Mouse (Mus musculus) liver, embryonic 14.5 days (tissue): ENCODE results near the gene Cyp27a1. TPM values are rescaled to one million over a fixed set of nuclear protein-coding genes. Genes with fewer than 3 reads are reported as not detected.

Source experiments
- ATAC-seq: fragments of 200-750 bp; cut with Nextera tagmentation; 2 replicates; pipeline ENCODE4 v1.8.0; 2017; ENCODE audit warnings: moderate number of reproducible peaks, mild to moderate bottlenecking, moderate library complexity; ENCODE audit not compliant: insufficient read depth
- DNase-seq, 3 experiments: peaks; one replicate each; pipeline ENCODE4 v3.0.0-alpha.2; 2012 to 2013; ENCODE audit warnings: low read depth in 3 of 3, low spot score in 3 of 3
- H3K27ac ChIP-seq: fragments of 300-500 bp; sonication (generic); 2 replicates; pipeline ENCODE4 v1.5.1; 2014; ENCODE audit warnings: moderate library complexity, mild to moderate bottlenecking, control low read depth, inconsistent platforms
- H3K27me3 ChIP-seq: fragments of 300-500 bp; sonication (generic); 2 replicates; pipeline ENCODE4 v1.6.1; 2014; ENCODE audit warnings: mild to moderate bottlenecking, low read length, moderate library complexity; ENCODE audit not compliant: control insufficient read depth, insufficient read depth
- H3K36me3 ChIP-seq: fragments of 300-500 bp; sonication (generic); replicated peaks from 2 replicates; pipeline ENCODE4 v1.6.1; 2014; ENCODE audit warnings: low read depth; ENCODE audit not compliant: control insufficient read depth, insufficient read depth
- H3K4me1 ChIP-seq, 2 experiments: fragments of 200-500 bp in 1 of 2; fragments of 300-500 bp in 1 of 2; sonication (generic) in 1 of 2; replicated peaks; 2 replicates each; pipeline ENCODE4 v1.6.1; 2012 to 2014; ENCODE audit warnings: antibody characterized with exemption in 1 of 2, inconsistent platforms in 1 of 2, low read length in 1 of 2; ENCODE audit not compliant: control insufficient read depth in 2 of 2, insufficient read depth in 2 of 2
- H3K4me2 ChIP-seq: fragments of 300-500 bp; sonication (generic); 2 replicates; pipeline ENCODE4 v1.6.1; 2014; ENCODE audit warnings: low read depth, mild to moderate bottlenecking, control low read depth, moderate library complexity
- H3K4me3 ChIP-seq, 2 experiments: fragments of 200-500 bp in 1 of 2; fragments of 300-500 bp in 1 of 2; sonication (generic) in 1 of 2; 2 replicates each; pipeline ENCODE4 v1.5.1; 2012 to 2014; ENCODE audit warnings: low read depth in 2 of 2, low read length in 2 of 2, mild to moderate bottlenecking in 2 of 2, control low read depth in 1 of 2, inconsistent platforms in 1 of 2, moderate library complexity in 1 of 2; ENCODE audit not compliant: insufficient read depth in 1 of 2
- H3K9ac ChIP-seq: fragments of 300-500 bp; sonication (generic); replicated peaks from 2 replicates; pipeline ENCODE4 v1.6.1; 2014; ENCODE audit warnings: mild to moderate bottlenecking, control low read depth, moderate library complexity
- H3K9me3 ChIP-seq: fragments of 300-500 bp; sonication (generic); 2 replicates; pipeline ENCODE4 v1.6.1; 2016; ENCODE audit warnings: low read length, mixed read lengths; ENCODE audit not compliant: control insufficient read depth
- CTCF ChIP-seq: IDR thresholded peaks from 2 replicates; pipeline ENCODE4 v1.5.1; 2016; ENCODE audit warnings: antibody characterized with exemption, low read depth, control low read depth
- EP300 ChIP-seq: IDR thresholded peaks from 2 replicates; pipeline ENCODE4 v1.6.1; 2016; ENCODE audit warnings: antibody characterized with exemption, low read depth
- WGBS: fragments of 180-500 bp; shearing (Covaris S2); extraction: QIAGEN DNeasy Blood & Tissue Kit; methylation state at CpG from one replicate; pipeline ENCODE4 v1.1.7; 2014; ENCODE audit not compliant: insufficient replicate concordance; 5-methylcytosine and 5-hydroxymethylcytosine counted together
- polyA plus RNA-seq, 2 experiments: library from polyadenylated mRNA; depleted of rRNA in 1 of 2; stranded (reverse) in 1 of 2; unstranded in 1 of 2; fragments of >200 nt; fragmentation: Nextera tagmentation in 1 of 2; extraction: Ambion mirVana in 1 of 2; gene quantifications; 2 replicates each; pipeline versions ENCODE4 v1.2.1 to v1.2.3; 2012 to 2014

Cyp27a1 gene
- polyA plus RNA-seq, 2 experiments: 3.3 to 5.0 TPM

DNA sequence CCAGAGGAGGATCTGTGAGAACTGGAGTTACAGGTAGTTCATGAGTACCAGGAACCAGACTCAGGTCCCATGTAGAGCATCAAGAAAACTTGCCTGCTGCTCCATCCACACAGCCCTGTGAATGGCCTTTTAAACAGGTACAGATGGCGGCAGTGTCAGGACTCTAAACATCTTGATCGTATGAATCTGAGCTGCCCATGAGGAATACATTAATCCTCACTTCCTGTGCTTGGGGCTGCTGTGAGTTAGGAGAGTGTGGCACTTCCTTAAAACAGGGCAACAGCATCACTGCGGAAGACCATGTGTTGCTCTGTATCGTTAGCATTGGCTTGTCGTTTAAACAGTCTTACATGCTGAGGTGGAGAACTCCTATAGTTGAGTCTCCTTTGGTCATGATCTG, 2.1 kb downstream of the Cyp27a1 start:
- peaks cover 13% of the 10 kb centered on the region for H3K27me3 ChIP-seq
- H3K36me3 ChIP-seq: no peaks in the 10 kb centered on the region
- H3K9ac ChIP-seq: no peak overlapping the region
- WGBS: 33% methylated on average over 5 of the region's 5 CpGs
- H3K4me2 ChIP-seq: no peak overlapping the region
- H3K9me3 ChIP-seq: no peaks in the 10 kb centered on the region
- ATAC-seq: no peak
- H3K4me1 ChIP-seq: peaks cover 0 to 5% of the 10 kb centered on the region in 2 experiments; a peak in 1 of 4 replicates
- no peak overlapping the region for H3K4me3 ChIP-seq
- DNase-seq: no peak
- no peak overlapping the region for H3K27ac ChIP-seq
- TF ChIP-seq CTCF (no peak), EP300 (no peak)

DNA sequence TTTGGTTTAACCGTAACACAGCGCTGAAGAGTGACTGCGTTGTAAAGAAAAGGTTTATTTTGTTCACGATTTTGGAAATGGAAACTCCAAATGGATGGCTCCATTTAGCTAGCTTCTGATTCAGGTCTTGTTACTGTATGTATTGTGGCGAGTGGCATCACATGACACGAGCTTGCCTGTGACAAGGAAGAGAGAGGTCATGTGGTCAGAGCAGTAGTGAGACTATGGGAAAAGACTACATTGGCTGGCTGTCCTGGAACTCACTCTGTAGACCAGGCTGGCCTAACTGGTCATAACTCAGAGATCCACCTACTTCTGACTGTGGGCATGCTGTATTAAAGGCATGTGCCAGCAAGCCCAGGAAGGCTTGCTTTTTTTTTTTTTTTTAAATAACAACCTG, 2.5 kb downstream of the Cyp27a1 start:
- H3K27me3 ChIP-seq: peaks cover 13% of the 10 kb centered on the region
- no peaks in the 10 kb centered on the region for H3K36me3 ChIP-seq
- H3K4me2 ChIP-seq: no peak overlapping the region
- H3K4me3 ChIP-seq: no peak overlapping the region
- DNase-seq (no peak), ATAC-seq (no peak)
- no peak overlapping the region for H3K27ac ChIP-seq
- no peaks in the 10 kb centered on the region for H3K9me3 ChIP-seq
- no peak for TF ChIP-seq CTCF
- TF ChIP-seq EP300: no peak
- H3K9ac ChIP-seq: no peak overlapping the region
- peaks cover 0 to 6% of the 10 kb centered on the region in 2 experiments; a peak in 2 of 4 replicates for H3K4me1 ChIP-seq
- whole genome bisulfite sequencing: 75% methylated on average over 6 of the region's 6 CpGs

DNA sequence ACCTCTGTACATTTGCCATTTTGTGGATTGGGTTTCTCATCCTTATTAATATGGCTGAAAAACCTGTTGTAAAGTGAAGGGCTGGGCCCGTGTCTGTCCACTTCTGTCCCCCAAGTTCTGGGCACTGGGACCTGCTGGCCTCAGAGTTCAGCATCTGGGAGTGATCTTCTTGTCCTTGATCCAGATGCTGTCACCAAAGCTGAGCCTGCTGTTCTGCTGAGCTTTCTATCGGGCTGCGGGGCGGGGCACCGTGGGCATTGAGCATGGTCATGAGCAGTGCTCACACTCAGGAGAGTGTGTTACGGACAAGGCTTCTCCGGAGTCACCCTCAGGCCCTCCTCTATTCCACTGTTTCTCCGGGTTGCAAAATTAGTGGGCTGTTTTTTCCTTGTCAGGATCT, 4.7 kb downstream of the Cyp27a1 start:
- H3K27ac ChIP-seq: no peak overlapping the region
- H3K4me1 ChIP-seq: peaks cover 0 to 8% of the 10 kb centered on the region in 2 experiments; a peak in 3 of 4 replicates
- WGBS: 79% methylated on average over 8 of the region's 8 CpGs
- no peaks in the 10 kb centered on the region for H3K36me3 ChIP-seq
- peaks cover 10% of the 10 kb centered on the region for H3K27me3 ChIP-seq
- no peak for ATAC-seq
- no peak for DNase-seq
- TF ChIP-seq EP300: no peak
- TF ChIP-seq CTCF: no peak
- H3K9ac ChIP-seq: no peak overlapping the region
- H3K4me3 ChIP-seq: no peak overlapping the region
- no peaks in the 10 kb centered on the region for H3K9me3 ChIP-seq
- H3K4me2 ChIP-seq: no peak overlapping the region

DNA sequence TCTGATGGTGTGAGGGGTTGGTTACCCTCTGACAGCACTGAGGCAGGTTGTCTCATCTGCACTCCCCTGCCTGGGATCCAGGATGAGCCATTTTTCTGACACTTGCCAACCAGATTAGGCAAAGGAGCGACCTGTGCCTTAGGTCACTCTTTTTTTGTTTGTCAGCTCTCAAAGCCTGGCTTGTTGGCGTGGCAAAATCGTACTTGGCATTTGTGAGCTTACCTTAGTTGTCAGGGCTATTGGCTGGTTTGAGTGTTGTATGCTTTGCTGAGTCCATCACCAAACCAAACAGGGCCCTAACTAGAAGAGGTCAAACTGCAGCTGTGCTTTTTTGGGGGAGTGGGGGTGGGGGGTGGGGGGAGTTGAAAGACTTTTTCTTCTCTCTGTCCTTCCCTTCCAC, 5.9 kb downstream of the Cyp27a1 start:
- Histone ChIP-seq H3K9me3 (no peaks in the 10 kb centered on the region), H3K4me2 (no peak overlapping the region), H3K27me3 (no peaks in the 10 kb centered on the region), H3K4me3 (no peak overlapping the region), H3K9ac (no peak overlapping the region), H3K36me3 (no peaks in the 10 kb centered on the region), H3K27ac (no peak overlapping the region), H3K4me1 (peaks cover 0 to 6% of the 10 kb centered on the region in 2 experiments; a peak in 3 of 4 replicates)
- no peak for DNase-seq
- WGBS: 60% methylated on average over 3 of the region's 3 CpGs
- no peak for ATAC-seq
- TF ChIP-seq CTCF: no peak
- no peak for TF ChIP-seq EP300

DNA sequence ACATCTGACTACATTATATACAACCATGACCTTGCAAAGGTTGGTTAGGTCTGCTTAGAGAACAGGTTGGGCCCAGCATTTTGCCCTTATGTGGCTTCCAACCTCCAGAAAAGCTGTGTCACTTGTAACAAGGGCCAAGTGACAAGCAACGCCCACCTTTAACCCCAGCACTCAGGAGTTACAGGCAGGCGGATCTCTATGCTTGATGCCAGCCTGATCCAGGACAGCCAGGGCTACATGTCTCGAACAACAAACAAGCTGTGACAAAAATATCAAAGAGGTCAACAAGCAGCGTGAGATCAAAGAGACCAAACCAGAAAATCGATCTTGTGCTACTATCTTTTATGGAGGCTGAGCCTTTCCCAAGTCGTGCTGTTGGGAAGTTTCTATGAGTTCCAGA, 8.3 kb downstream of the Cyp27a1 start:
- DNase-seq (no peak), ATAC-seq (no peak)
- TF ChIP-seq EP300 (no peak), CTCF (no peak)
- WGBS: 55% methylated on average over 6 of the region's 6 CpGs
- H3K9ac ChIP-seq: no peak overlapping the region
- H3K9me3 ChIP-seq: no peaks in the 10 kb centered on the region
- no peaks in the 10 kb centered on the region for H3K36me3 ChIP-seq
- H3K4me3 ChIP-seq: no peak overlapping the region
- H3K4me1 ChIP-seq: peaks cover 0 to 6% of the 10 kb centered on the region in 2 experiments; a peak in 2 of 4 replicates
- no peak overlapping the region for H3K27ac ChIP-seq
- no peaks in the 10 kb centered on the region for H3K27me3 ChIP-seq
- no peak overlapping the region for H3K4me2 ChIP-seq
